Mouse (Mus musculus): Measurements from ENCODE around the gene Ciz1.

GRCm38 (mm10) chr2:32341634-32341939, 10.5 kb upstream of the Ciz1 start:
- TF ChIP-seq CTCF (IDR thresholded peaks at IDR 0.05; ENCODE audit: extremely low read depth, insufficient read depth, insufficient read length, insufficient replicate concordance), result no peak
- TF ChIP-seq POLR2A (IDR thresholded peaks at IDR 0.05; ENCODE audit: low read depth, low read length), result no peak

Data from spleen, adult 2 months (tissue).